Mouse (Mus musculus) yolk sac, embryonic 10.5 days (tissue): Measurements from ENCODE around the gene Pxt1.

Experiments
- DNase-seq: peaks from one replicate; pipeline ENCODE4 v3.0.0-alpha.2; 2017; ENCODE audit warnings: low spot score

Pxt1 gene

GRCm38 (mm10) chr17:28947011-28947939 is 3.6 kb upstream of the Pxt1 start:
- DNase-seq, result no peak

GRCm38 (mm10) chr17:28944481-28944880 is 841 bp upstream of the Pxt1 start:
- DNase-seq, result no peak

- no peak for DNase-seq
Measured at GRCm38 (mm10) chr17:28942101-28942500, 1.5 kb downstream of the Pxt1 start.

- DNase-seq, result no peak
Measured at GRCm38 (mm10) chr17:28940776-28941555, 2.7 kb downstream of the Pxt1 start.

- no peak for DNase-seq
Measured at GRCm38 (mm10) chr17:28936622-28937345, 6.9 kb downstream of the Pxt1 start.

- DNase-seq, result no peak
Measured at GRCm38 (mm10) chr17:28936133-28936532, 7.5 kb downstream of the Pxt1 start.

GRCm38 (mm10) chr17:28934120-28934916 is 9.3 kb downstream of the Pxt1 start:
- no peak for DNase-seq

GRCm38 (mm10) chr17:28932274-28932673 is 11.4 kb downstream of the Pxt1 start:
- no peak for DNase-seq

- no peak for DNase-seq
Measured at GRCm38 (mm10) chr17:28931436-28932211, 12.0 kb downstream of the Pxt1 start.

GRCm38 (mm10) chr17:28930392-28931074 is 13.1 kb downstream of the Pxt1 start:
- peak; percentile 87 for DNase-seq

GRCm38 (mm10) chr17:28929369-28929768 is 14.3 kb downstream of the Pxt1 start:
- no peak for DNase-seq

GRCm38 (mm10) chr17:28928004-28928403 is 15.6 kb downstream of the Pxt1 start:
- DNase-seq, result no peak

GRCm38 (mm10) chr17:28926866-28927635 is 16.6 kb downstream of the Pxt1 start:
- peak; percentile 30 for DNase-seq

GRCm38 (mm10) chr17:28926380-28926779 is 17.3 kb downstream of the Pxt1 start:
- DNase-seq, result peak; percentile 59

- DNase-seq, result no peak
Measured at GRCm38 (mm10) chr17:28924957-28925595, 18.6 kb downstream of the Pxt1 start.

- DNase-seq, result no peak
Measured at GRCm38 (mm10) chr17:28922096-28922495, 21.5 kb downstream of the Pxt1 start.

- DNase-seq, result peak; percentile 44
Measured at GRCm38 (mm10) chr17:28921086-28921485, 22.6 kb downstream of the Pxt1 start.

GRCm38 (mm10) chr17:28916520-28916919 is 27.1 kb downstream of the Pxt1 start:
- no peak for DNase-seq
